Mouse (Mus musculus): Measurements from ENCODE around the gene Arfgef3.
A peak's percentile ranks its signal among the peaks of the same experiment; 100 is the strongest.
"Not testable (repeated sequence)": the region's sequence is repeated elsewhere in the genome, so short reads cannot be mapped to it uniquely, and the experiment has no call there.

Gene Arfgef3

GRCm38 (mm10) chr10:18562940-18563339 lies 180.8 kb downstream of the Arfgef3 start:
- DNase-seq, result peak; percentile 70

GRCm38 (mm10) chr10:18561445-18561844 lies 182.3 kb downstream of the Arfgef3 start:
- no peak for DNase-seq

GRCm38 (mm10) chr10:18559076-18559475 lies 184.7 kb downstream of the Arfgef3 start:
- not testable (repeated sequence) for DNase-seq

- DNase-seq, result no peak
Observed at GRCm38 (mm10) chr10:18549321-18550216, 194.2 kb downstream of the Arfgef3 start.

- no peak for DNase-seq
Observed at GRCm38 (mm10) chr10:18547381-18547780, 196.4 kb downstream of the Arfgef3 start.

- DNase-seq, result peak; percentile 63
Observed at GRCm38 (mm10) chr10:18545813-18546235, 197.9 kb downstream of the Arfgef3 start, which contains the start of gene Hebp2. Gene Hebp2, minus strand, starts transcription at chr10:18546076.

GRCm38 (mm10) chr10:18545309-18545708 lies 198.4 kb downstream of the Arfgef3 start:
- no peak for DNase-seq

GRCm38 (mm10) chr10:18536889-18537288 lies 206.9 kb downstream of the Arfgef3 start:
- no peak for DNase-seq

GRCm38 (mm10) chr10:18532293-18532692 lies 211.5 kb downstream of the Arfgef3 start:
- no peak for DNase-seq
